Mouse (Mus musculus) intestine, postnatal 0 days (tissue): ENCODE results near the gene Ncln. TPM values are rescaled to one million over a fixed set of nuclear protein-coding genes. Genes with fewer than 3 reads are reported as not detected.

Experiments
- ATAC-seq: fragments of 200-750 bp; cut with Nextera tagmentation; 2 replicates; pipeline ENCODE4 v1.8.0; 2017; ENCODE audit warnings: mild to moderate bottlenecking, moderate TSS enrichment, moderate library complexity
- H3K27ac ChIP-seq: fragments of 300-500 bp; sonication (generic); 2 replicates; pipeline ENCODE4 v1.5.1; 2014; ENCODE audit warnings: mild to moderate bottlenecking, low read depth, low read length, moderate library complexity
- H3K27me3 ChIP-seq: fragments of 300-500 bp; sonication (generic); replicated peaks from 2 replicates; pipeline ENCODE4 v1.6.1; 2014; ENCODE audit warnings: low read length, mixed read lengths; ENCODE audit not compliant: control insufficient read depth, insufficient read depth
- H3K36me3 ChIP-seq: fragments of 300-500 bp; sonication (generic); 2 replicates; pipeline ENCODE4 v1.6.1; 2014; ENCODE audit warnings: mild to moderate bottlenecking, moderate library complexity; ENCODE audit not compliant: control insufficient read depth, insufficient read depth
- H3K4me1 ChIP-seq: fragments of 300-500 bp; sonication (generic); replicated peaks from 2 replicates; pipeline ENCODE4 v1.6.1; 2014; ENCODE audit warnings: antibody characterized with exemption, low read length, mixed read lengths; ENCODE audit not compliant: control insufficient read depth, insufficient read depth
- H3K4me2 ChIP-seq: fragments of 300-500 bp; sonication (generic); replicated peaks from 2 replicates; pipeline ENCODE4 v1.6.1; 2014; ENCODE audit warnings: low read depth, mild to moderate bottlenecking, moderate library complexity
- H3K4me3 ChIP-seq: fragments of 300-500 bp; sonication (generic); 2 replicates; pipeline ENCODE4 v1.5.1; 2014; ENCODE audit warnings: low read depth, low read length
- H3K9ac ChIP-seq: fragments of 300-500 bp; sonication (generic); 2 replicates; pipeline ENCODE4 v1.6.1; 2014; ENCODE audit warnings: mild to moderate bottlenecking, low read depth, low read length
- H3K9me3 ChIP-seq: fragments of 300-500 bp; sonication (generic); 2 replicates; pipeline ENCODE4 v1.6.1; 2016; ENCODE audit warnings: mixed run types; ENCODE audit not compliant: control insufficient read depth
- CTCF ChIP-seq: sonication (generic); IDR thresholded peaks from 2 replicates; pipeline ENCODE4 v1.5.1; 2016; ENCODE audit warnings: low read depth, mild to moderate bottlenecking, control low read depth, antibody characterized with exemption, moderate library complexity
- WGBS: fragments of 180-500 bp; shearing (Covaris S2); extraction: QIAGEN DNeasy Blood & Tissue Kit; methylation state at CpG from one replicate; pipeline ENCODE4 v1.1.7; 2014; 5-methylcytosine and 5-hydroxymethylcytosine counted together
- polyA plus RNA-seq: library from polyadenylated mRNA; unstranded; fragments of >200 nt; fragmentation: Nextera tagmentation; extraction: Ambion mirVana; gene quantifications from 2 replicates; pipeline ENCODE4 v1.2.1, GENCODE M21; 2015

Ncln gene
- polyA plus RNA-seq, 1 experiment from 2014 or later = 58.6 TPM

GRCm38 (mm10) chr10:81498316-81499249 lies 2.4 kb upstream of the Ncln start:
- 0 out of 2 replicates have a peak, but pooled peaks cover 6% of the 10 kb centered on the region for H3K27me3 ChIP-seq
- ATAC-seq = no peak
- H3K36me3 ChIP-seq = 0 out of 2 replicates have a peak, but pooled peaks cover 4% of the 10 kb centered on the region
- no peak overlapping the region for H3K4me2 ChIP-seq
- no peak overlapping the region for H3K9ac ChIP-seq
- peak; percentile 43 for TF ChIP-seq CTCF
- H3K4me1 ChIP-seq = peaks cover 21% of the 10 kb centered on the region
- H3K27ac ChIP-seq = no peak overlapping the region
- no peak overlapping the region for H3K4me3 ChIP-seq
- H3K9me3 ChIP-seq = no peaks in the 10 kb centered on the region
- WGBS = 84% methylated on average over 38 of the region's 38 CpGs

- H3K27ac ChIP-seq = no peak overlapping the region
- no peaks in the 10 kb centered on the region for H3K9me3 ChIP-seq
- ATAC-seq = no peak
- WGBS = 81% methylated on average over 17 of the region's 17 CpGs
- no peak overlapping the region for H3K4me3 ChIP-seq
- H3K36me3 ChIP-seq = peaks cover 12% of the 10 kb centered on the region; the same call in 1 of the 2 replicates
- peaks cover 21% of the 10 kb centered on the region for H3K4me1 ChIP-seq
- no peak overlapping the region for H3K9ac ChIP-seq
- no peaks in the 10 kb centered on the region for H3K27me3 ChIP-seq
- TF ChIP-seq CTCF = no peak
- peak overlapping the region; percentile 88; the same call in 1 of the 2 replicates for H3K4me2 ChIP-seq
Observed at GRCm38 (mm10) chr10:81497401-81498270, 1.4 kb upstream of the Ncln start.

- Histone ChIP-seq H3K27me3 (no peaks in the 10 kb centered on the region), H3K27ac (no peak overlapping the region), H3K4me3 (peak overlapping the region; percentile 80), H3K9ac (no peak overlapping the region), H3K9me3 (no peaks in the 10 kb centered on the region), H3K36me3 (peaks cover 19% of the 10 kb centered on the region), H3K4me1 (peaks cover 21% of the 10 kb centered on the region), H3K4me2 (peak overlapping the region; percentile 88)
- 23% methylated on average over 4 of the region's 4 CpGs for WGBS
- TF ChIP-seq CTCF = no peak
- ATAC-seq = no peak
Observed at GRCm38 (mm10) chr10:81496969-81497368, 777 bp upstream of the Ncln start.

GRCm38 (mm10) chr10:81495616-81496263 lies 452 bp downstream of the Ncln start:
- H3K36me3 ChIP-seq = peaks cover 31% of the 10 kb centered on the region
- peak overlapping the region; percentile 80 for H3K4me3 ChIP-seq
- ATAC-seq = peak; percentile 2; the same call in 1 of the 2 replicates
- H3K9ac ChIP-seq = peak overlapping the region; percentile 84
- peak overlapping the region; percentile 88 for H3K4me2 ChIP-seq
- no peaks in the 10 kb centered on the region for H3K9me3 ChIP-seq
- no peaks in the 10 kb centered on the region for H3K27me3 ChIP-seq
- peak overlapping the region; percentile 55 for H3K27ac ChIP-seq
- peaks cover 21% of the 10 kb centered on the region for H3K4me1 ChIP-seq
- under 1% methylated on average over 40 of the region's 41 CpGs for WGBS
- no peak for TF ChIP-seq CTCF

- H3K27ac ChIP-seq = peak overlapping the region; percentile 55
- H3K4me3 ChIP-seq = peak overlapping the region; percentile 80
- peaks cover 21% of the 10 kb centered on the region for H3K4me1 ChIP-seq
- H3K9me3 ChIP-seq = no peaks in the 10 kb centered on the region
- peak overlapping the region; percentile 88 for H3K4me2 ChIP-seq
- H3K36me3 ChIP-seq = peaks cover 37% of the 10 kb centered on the region
- TF ChIP-seq CTCF = no peak
- H3K9ac ChIP-seq = peak overlapping the region; percentile 84
- 51% methylated on average over 6 of the region's 6 CpGs for WGBS
- no peak for ATAC-seq
- H3K27me3 ChIP-seq = no peaks in the 10 kb centered on the region
Observed at GRCm38 (mm10) chr10:81495151-81495550, 1.0 kb downstream of the Ncln start.
